11 mouse cellular contexts compared by ENCODE assay signal in genomic region chr1:64191242-64192220, GRCm38 (mm10).
DNase-seq lines count a peak whose midpoint lies in the region; ATAC-seq lines count a peak whose summit lies in the region.
"Had no signal": no experiment of that assay in that cellular context is flagged by ENCODE, and none has a peak within 500 bp of the region (broad histone marks: within the 10 kb centered on the region; RNA-seq: fewer than 3 reads in every experiment).

No protein-coding gene starts in this region.

- no peak overlapping the region for H3K4me2 ChIP-seq in forebrain, embryonic 16.5 days (ENCODE audit: low read length)
- H3K4me2 ChIP-seq: heart, embryonic 12.5 days; limb, embryonic 12.5 days; lung, embryonic 15.5 days had no signal

- no peaks in the 10 kb centered on the region for H3K36me3 ChIP-seq in forebrain, embryonic 16.5 days (ENCODE audit: control insufficient read depth, insufficient read depth)
- H3K36me3 ChIP-seq: heart, embryonic 12.5 days; limb, embryonic 12.5 days; lung, embryonic 15.5 days had no signal

- H3K4me3 ChIP-seq in forebrain, embryonic 16.5 days (replicated peaks; ENCODE audit: low read length) = no peak overlapping the region
- H3K4me3 ChIP-seq: heart, embryonic 12.5 days; limb, embryonic 12.5 days; lung, embryonic 15.5 days had no signal

- no peak overlapping the region for H3K9ac ChIP-seq in forebrain, embryonic 16.5 days (replicated peaks; ENCODE audit: low read depth, low read length)
- H3K9ac ChIP-seq: heart, embryonic 12.5 days; limb, embryonic 12.5 days; lung, embryonic 15.5 days had no signal

- H3K9me3 ChIP-seq in forebrain, embryonic 16.5 days (ENCODE audit: control insufficient read depth, low read length) = no peaks in the 10 kb centered on the region
- H3K9me3 ChIP-seq: heart, embryonic 12.5 days; limb, embryonic 12.5 days; lung, embryonic 15.5 days had no signal

- 48% methylated on average over 11 of the region's 11 CpGs for WGBS in forebrain, embryonic 16.5 days

- DNase-seq in 416B (ENCODE audit: low read depth) = peak; percentile 19
- peak; percentile 3 for DNase-seq in A20 (ENCODE audit: low read depth, low spot score)
- DNase-seq in mesoderm, embryonic 11.5 days (ENCODE audit: low read depth, low spot score) = peak; percentile 40
- no peak for DNase-seq in right cerebral cortex, postnatal 4 days
- no peak for DNase-seq in spleen, postnatal 10 days (ENCODE audit: low spot score in 2 of 2)
- DNase-seq: spleen, adult 18-20 months had no signal

- peak; percentile 30; the same call in 1 of the 2 replicates for ATAC-seq in forebrain, embryonic 16.5 days
- ATAC-seq in erythroid progenitor cell, adult 5-6 weeks (replicated peaks; ENCODE audit: low FRiP score, poor library complexity, severe bottlenecking) = no peak

- H3K27ac ChIP-seq in forebrain, embryonic 16.5 days (ENCODE audit: low read length) = peak overlapping the region; percentile 43
- H3K27ac ChIP-seq: limb, embryonic 12.5 days; lung, embryonic 15.5 days had no signal

- no peaks in the 10 kb centered on the region for H3K27me3 ChIP-seq in forebrain, embryonic 16.5 days (replicated peaks; ENCODE audit: control insufficient read depth, insufficient read depth, low read length)
- H3K27me3 ChIP-seq: heart, embryonic 12.5 days; limb, embryonic 12.5 days; lung, embryonic 15.5 days had no signal

- H3K4me1 ChIP-seq in forebrain, embryonic 16.5 days (replicated peaks; ENCODE audit: control insufficient read depth, insufficient read depth, low read length) = peaks cover 52% of the 10 kb centered on the region

Comparison
In these comparisons a context has a peak if more than half of its experiments do, and no peak if none do; other contexts are left out.
1. DNase-seq: peak in 416B (single experiment), A20 (single experiment) and mesoderm, embryonic 11.5 days (single experiment); none in right cerebral cortex, postnatal 4 days (single experiment) and spleen, postnatal 10 days (0 of 2).